Mouse (Mus musculus) kidney, adult 2 months (tissue): ENCODE results near the gene Snx15. TPM values are rescaled to one million over a fixed set of nuclear protein-coding genes. Genes with fewer than 3 reads are reported as not detected.

Source experiments
- DNase-seq: peaks from one replicate; pipeline ENCODE4 v3.0.0; 2021
- H3K27ac ChIP-seq: fragments of 200-500 bp; 2 replicates; pipeline ENCODE4 v1.5.1; 2012; ENCODE audit warnings: low read depth, low read length, control low read depth, inconsistent platforms; ENCODE audit not compliant: insufficient read depth
- H3K27me3 ChIP-seq: fragments of 200-500 bp; replicated peaks from 2 replicates; pipeline ENCODE4 v1.6.1; 2012; ENCODE audit warnings: mild to moderate bottlenecking, moderate library complexity, low read length, inconsistent platforms; ENCODE audit not compliant: control insufficient read depth, insufficient read depth
- H3K36me3 ChIP-seq: fragments of 200-500 bp; 2 replicates; pipeline ENCODE4 v1.6.1; 2012; ENCODE audit warnings: mild to moderate bottlenecking, moderate library complexity, low read length, inconsistent platforms; ENCODE audit not compliant: control insufficient read depth, insufficient read depth
- H3K4me1 ChIP-seq: fragments of 200-500 bp; 2 replicates; pipeline ENCODE4 v1.6.1; 2011; ENCODE audit warnings: low read length; ENCODE audit not compliant: control insufficient read depth, insufficient read depth
- H3K4me3 ChIP-seq: fragments of 200-500 bp; 2 replicates; pipeline ENCODE4 v1.5.1; 2011; ENCODE audit warnings: mild to moderate bottlenecking, low read depth, low read length, control low read depth; ENCODE audit not compliant: insufficient read depth
- CTCF ChIP-seq: fragments of 200-500 bp; conservative IDR thresholded peaks from 2 replicates; pipeline ENCODE4 v1.5.1; 2011; ENCODE audit warnings: low read depth, mild to moderate bottlenecking, control low read depth, low read length, moderate library complexity, mixed read lengths; ENCODE audit not compliant: insufficient read depth, insufficient read length
- POLR2A ChIP-seq: fragments of 200-500 bp; IDR thresholded peaks from one replicate; pipeline ENCODE4 v1.6.1; 2011; ENCODE audit warnings: low read depth, low read length, control low read depth
- WGBS: fragments of 180-500 bp; shearing (Covaris S2); methylation state at CpG from one replicate; pipeline ENCODE4 v1.1.7; 2018; 5-methylcytosine and 5-hydroxymethylcytosine counted together
- polyA plus RNA-seq: library from polyadenylated mRNA; depleted of rRNA; stranded (reverse); fragments of >200 nt; gene quantifications from 2 replicates; pipeline ENCODE4 v1.2.3, GENCODE M21; 2012

The Snx15 gene
- polyA plus RNA-seq, 1 experiment: 28.7 TPM

GRCm38 (mm10) chr19:6118677-6119185 lies 9.4 kb downstream of the Snx15 start:
- peak overlapping the region; percentile 15 for H3K4me3 ChIP-seq
- no peak for TF ChIP-seq POLR2A
- TF ChIP-seq CTCF: no peak
- H3K27me3 ChIP-seq: no peaks in the 10 kb centered on the region
- no peak for DNase-seq
- H3K36me3 ChIP-seq: no peaks in the 10 kb centered on the region
- 3% methylated on average over 8 of the region's 8 CpGs for WGBS
- H3K27ac ChIP-seq: peak overlapping the region; percentile 44
- H3K4me1 ChIP-seq: peaks cover 3% of the 10 kb centered on the region; the same call in 1 of the 2 replicates

- Histone ChIP-seq H3K27me3 (no peaks in the 10 kb centered on the region), H3K27ac (peak within 1 kb of the TSS; percentile 44), H3K4me3 (peak within 1 kb of the TSS; percentile 77), H3K4me1 (peaks cover 3% of the 10 kb centered on the region; the same call in 1 of the 2 replicates), H3K36me3 (no peaks in the 10 kb centered on the region)
- under 1% methylated on average over 77 of the region's 77 CpGs for WGBS
- peak; percentile 95 for DNase-seq
- TF ChIP-seq CTCF: no peak
- peak; percentile 16 for TF ChIP-seq POLR2A
These were observed 10.0 kb downstream of the Snx15 start, which contains the start of gene Sac3d1 for GRCm38 (mm10) chr19:6117986-6118676. TSS of gene Sac3d1 (minus strand) at chr19:6118650.

- Histone ChIP-seq H3K27me3 (no peaks in the 10 kb centered on the region), H3K4me1 (peaks cover 7% of the 10 kb centered on the region; the same call in 1 of the 2 replicates), H3K36me3 (no peaks in the 10 kb centered on the region), H3K27ac (peak overlapping the region; percentile 40), H3K4me3 (peak overlapping the region; percentile 77)
- no peak for TF ChIP-seq POLR2A
- TF ChIP-seq CTCF: no peak
- no peak for DNase-seq
- WGBS: 4% methylated on average over 32 of the region's 32 CpGs
These were observed 10.6 kb downstream of the Snx15 start for GRCm38 (mm10) chr19:6117346-6117985.

GRCm38 (mm10) chr19:6116113-6116850 lies 11.8 kb downstream of the Snx15 start:
- peaks cover 7% of the 10 kb centered on the region; the same call in 1 of the 2 replicates for H3K4me1 ChIP-seq
- H3K4me3 ChIP-seq: no peak overlapping the region
- no peaks in the 10 kb centered on the region for H3K27me3 ChIP-seq
- no peaks in the 10 kb centered on the region for H3K36me3 ChIP-seq
- WGBS: 73% methylated on average over 15 of the region's 15 CpGs
- no peak overlapping the region for H3K27ac ChIP-seq
- TF ChIP-seq CTCF: no peak
- TF ChIP-seq POLR2A: no peak
- DNase-seq: peak; percentile 68

- H3K36me3 ChIP-seq: no peaks in the 10 kb centered on the region
- no peak overlapping the region for H3K4me3 ChIP-seq
- TF ChIP-seq CTCF (no peak), POLR2A (no peak)
- 30% methylated on average over 6 of the region's 6 CpGs for WGBS
- peaks cover 4% of the 10 kb centered on the region; the same call in 1 of the 2 replicates for H3K4me1 ChIP-seq
- DNase-seq: peak; percentile 69
- no peaks in the 10 kb centered on the region for H3K27me3 ChIP-seq
- no peak overlapping the region for H3K27ac ChIP-seq
These were observed 15.0 kb downstream of the Snx15 start for GRCm38 (mm10) chr19:6113116-6113515.

- Histone ChIP-seq H3K27ac (no peak within 1 kb of the TSS), H3K4me1 (no peaks in the 10 kb centered on the region), H3K4me3 (no peak within 1 kb of the TSS), H3K36me3 (no peaks in the 10 kb centered on the region), H3K27me3 (no peaks in the 10 kb centered on the region)
- 62% methylated on average over 7 of the region's 7 CpGs for WGBS
- TF ChIP-seq POLR2A: no peak
- no peak for TF ChIP-seq CTCF
- DNase-seq: peak; percentile 40
These were observed 22.5 kb downstream of the Snx15 start, which contains the start of gene Naaladl1 for GRCm38 (mm10) chr19:6105586-6105985. TSS of gene Naaladl1 (plus strand) at chr19:6105782.

- 74% methylated on average over 4 of the region's 4 CpGs for WGBS
- H3K4me3 ChIP-seq: no peak overlapping the region
- no peaks in the 10 kb centered on the region for H3K4me1 ChIP-seq
- TF ChIP-seq POLR2A: no peak
- no peak for TF ChIP-seq CTCF
- DNase-seq: no peak
- no peaks in the 10 kb centered on the region for H3K36me3 ChIP-seq
- no peak overlapping the region for H3K27ac ChIP-seq
- H3K27me3 ChIP-seq: no peaks in the 10 kb centered on the region
These were observed 23.6 kb downstream of the Snx15 start for GRCm38 (mm10) chr19:6104476-6104875.
